Mouse (Mus musculus) layer of hippocampus, adult 2 months (tissue): ENCODE measurements around the gene Nudcd3. TPM values are rescaled to one million over a fixed set of nuclear protein-coding genes. Genes with fewer than 3 reads are reported as not detected.

Experiments
- DNase-seq, 2 experiments: peaks; one replicate each; pipeline ENCODE4 v3.0.0; 2022; ENCODE audit warnings: low spot score in 2 of 2
- H3K27ac ChIP-seq: fragments of 200-600 bp; 2 replicates; pipeline ENCODE4 v1.8.1; 2022
- H3K4me3 ChIP-seq: fragments of 200-600 bp; 2 replicates; pipeline ENCODE4 v1.8.1; 2022; ENCODE audit warnings: mild to moderate bottlenecking
- CTCF ChIP-seq: fragments of 200-600 bp; conservative IDR thresholded peaks from 2 replicates; pipeline ENCODE4 v1.8.1; 2022; ENCODE audit warnings: antibody characterized with exemption, mild to moderate bottlenecking, moderate library complexity
- long read RNA-seq, 2 experiments: library from polyadenylated mRNA; stranded (forward); transcript quantifications; one replicate each; pipeline ENCODE4 v2.0.0; 2021; ENCODE audit warnings: borderline mapping rate in 2 of 2
- total RNA-seq, 2 experiments: library from RNA; stranded (reverse); gene quantifications; 2 replicates each; pipeline ENCODE4 v1.2.3; 2021

The Nudcd3 gene
- 100 to 1,000 TPM; 117 to 118 TPM for total RNA-seq
- long read RNA-seq, experiment 1, transcript Nudcd3-201 (6 exons, 3,927 nt) = major isoform, 126 of 154 reads
- long read RNA-seq, experiment 1, partial matches to known transcripts = 8 of 154 reads
- long read RNA-seq, experiment 1, other reads (novel, unspliced or antisense) = 20 of 154 reads
- long read RNA-seq, experiment 2, transcript Nudcd3-201 (6 exons, 3,927 nt) = major isoform, 140 of 178 reads
- long read RNA-seq, experiment 2, partial matches to known transcripts = 9 of 178 reads
- long read RNA-seq, experiment 2, other reads (novel, unspliced or antisense) = 28 of 178 reads

DNA sequence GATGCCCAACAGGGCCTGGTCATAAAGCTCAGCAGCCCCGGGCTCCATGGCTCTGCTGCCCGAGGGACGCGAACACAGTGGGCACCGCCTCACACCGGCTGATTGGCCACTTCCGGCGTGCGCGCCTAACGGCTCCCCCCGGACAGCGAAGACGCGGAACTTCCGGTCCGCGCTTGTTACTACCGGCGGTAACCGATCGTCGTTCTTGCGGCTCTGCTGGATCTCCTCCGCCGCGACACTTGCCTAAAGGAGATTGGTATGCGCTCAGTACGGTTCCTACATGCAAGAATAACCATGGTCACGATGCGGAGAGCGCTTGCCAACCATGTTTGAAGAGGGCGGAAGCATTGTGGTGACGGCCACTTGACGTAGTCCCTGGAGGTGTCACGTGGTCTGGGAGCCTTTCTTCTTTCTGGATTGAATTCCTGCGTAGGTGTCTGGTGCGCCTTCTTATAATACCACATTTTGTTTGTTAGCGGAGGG is at the start of gene Nudcd3:
TSS of gene Nudcd3 (minus strand) at position 329 of the 483 bp plus-strand sequence.
- no peak for TF ChIP-seq CTCF
- peak; percentile 84 to 89 for DNase-seq
- H3K4me3 ChIP-seq = peak within 1 kb of the TSS; percentile 99
- peak within 1 kb of the TSS; percentile 99 for H3K27ac ChIP-seq

DNA sequence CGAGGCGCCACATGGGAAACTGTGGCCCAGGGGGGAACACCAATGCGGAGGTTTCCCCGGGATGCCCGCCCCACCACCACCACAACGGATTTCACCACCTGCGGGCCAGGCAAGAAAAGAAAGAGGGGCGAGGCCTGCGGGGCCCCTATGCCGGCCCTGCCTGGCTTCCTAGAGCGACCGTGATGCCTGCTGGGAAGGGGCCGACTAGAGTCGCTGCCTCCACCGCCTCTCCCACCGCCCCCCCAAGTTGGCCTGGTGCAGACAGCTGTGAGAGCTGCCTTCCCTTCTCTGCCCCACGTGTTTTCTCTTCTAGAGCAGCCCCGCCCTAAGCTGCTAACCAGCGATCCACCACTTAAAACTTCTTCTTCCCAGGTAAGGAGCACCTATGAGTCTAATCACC is 44.5 kb upstream of the Nudcd3 start:
- no peak for DNase-seq
- H3K27ac ChIP-seq = no peak overlapping the region
- TF ChIP-seq CTCF = no peak
- H3K4me3 ChIP-seq = no peak overlapping the region

DNA sequence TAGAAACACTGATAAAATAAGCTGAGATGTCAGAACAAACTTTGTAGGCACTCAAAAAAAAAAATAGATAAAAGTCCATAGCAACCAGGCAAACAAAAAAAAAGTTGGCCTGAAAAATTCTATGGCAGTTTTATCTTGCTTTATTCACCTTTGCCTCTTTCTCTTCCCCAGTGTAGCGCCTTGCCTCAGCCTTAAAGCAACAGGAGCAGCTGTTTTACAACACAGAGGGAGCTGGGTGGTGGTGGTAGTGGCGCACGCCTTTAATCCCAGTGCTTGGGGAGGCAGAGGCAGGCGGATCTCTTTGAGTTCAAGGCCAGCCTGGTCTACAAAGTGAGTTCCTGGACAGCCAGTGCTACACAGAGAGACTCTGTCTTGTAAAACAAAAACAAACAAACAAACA is 32.8 kb upstream of the Nudcd3 start:
- no peak for DNase-seq
- no peak overlapping the region for H3K27ac ChIP-seq
- no peak overlapping the region for H3K4me3 ChIP-seq
- no peak for TF ChIP-seq CTCF

DNA sequence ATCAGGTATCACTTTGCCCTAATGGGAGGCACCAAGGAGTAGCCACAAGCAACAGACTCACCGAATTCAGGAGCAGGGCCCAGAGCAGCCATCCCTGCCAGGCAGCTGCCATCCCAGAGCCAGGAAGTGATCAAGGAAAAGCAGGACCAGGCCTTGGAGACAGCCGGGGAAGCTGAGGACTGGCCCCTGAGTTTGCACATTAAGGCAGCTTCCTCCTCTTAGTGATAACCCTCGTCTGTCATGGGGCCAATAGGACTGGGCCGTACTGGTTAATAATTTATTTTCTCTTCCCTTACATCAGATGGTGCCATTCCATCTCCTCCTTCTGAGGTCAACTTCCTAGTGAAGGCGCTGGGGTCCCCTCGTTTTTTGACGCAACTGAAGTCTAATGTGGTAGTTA is 29.8 kb upstream of the Nudcd3 start, which contains the start of gene Npc1l1:
TSS of gene Npc1l1 (minus strand) at position 132 of the 400 bp plus-strand sequence.
- Histone ChIP-seq H3K27ac (no peak within 1 kb of the TSS), H3K4me3 (no peak within 1 kb of the TSS)
- no peak for TF ChIP-seq CTCF
- no peak for DNase-seq

- H3K27ac ChIP-seq = no peak overlapping the region
- no peak overlapping the region for H3K4me3 ChIP-seq
- no peak for TF ChIP-seq CTCF
- peak in 1 of 2 experiments; percentile 19 for DNase-seq
Measured at GRCm38 (mm10) chr11:6224541-6225229, 24.5 kb upstream of the Nudcd3 start.

- no peak for TF ChIP-seq CTCF
- no peak overlapping the region for H3K4me3 ChIP-seq
- H3K27ac ChIP-seq = no peak overlapping the region
- no peak for DNase-seq
Measured at GRCm38 (mm10) chr11:6222187-6222586, 22.0 kb upstream of the Nudcd3 start.

DNA sequence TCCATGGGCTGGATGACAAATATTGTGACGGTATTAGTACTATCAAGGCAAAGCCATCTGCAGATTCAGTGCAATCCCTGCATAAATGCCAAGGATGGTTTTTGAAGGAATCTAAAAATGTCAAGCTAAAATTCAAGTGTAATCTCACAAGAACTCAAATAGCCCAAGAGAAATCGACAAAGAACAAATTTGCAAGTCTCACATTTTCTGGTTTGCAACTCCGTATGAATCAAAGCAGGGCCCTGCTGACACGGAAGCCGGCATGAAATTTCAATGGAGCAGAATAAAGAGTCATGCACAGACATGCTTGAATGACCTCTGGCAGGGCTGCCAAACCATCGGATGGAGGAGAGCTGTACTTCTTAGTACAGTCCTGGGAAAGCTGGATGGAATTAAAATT is 19.8 kb upstream of the Nudcd3 start:
- TF ChIP-seq CTCF = no peak
- DNase-seq = peak in 1 of 2 experiments; percentile 19
- Histone ChIP-seq H3K27ac (no peak overlapping the region), H3K4me3 (no peak overlapping the region)

- Histone ChIP-seq H3K4me3 (no peak overlapping the region), H3K27ac (no peak overlapping the region)
- no peak for TF ChIP-seq CTCF
- no peak for DNase-seq
Measured at GRCm38 (mm10) chr11:6218189-6218896, 18.1 kb upstream of the Nudcd3 start.

GRCm38 (mm10) chr11:6216834-6217233 is 16.6 kb upstream of the Nudcd3 start:
- TF ChIP-seq CTCF = no peak
- Histone ChIP-seq H3K4me3 (no peak overlapping the region), H3K27ac (no peak overlapping the region)
- DNase-seq = no peak

DNA sequence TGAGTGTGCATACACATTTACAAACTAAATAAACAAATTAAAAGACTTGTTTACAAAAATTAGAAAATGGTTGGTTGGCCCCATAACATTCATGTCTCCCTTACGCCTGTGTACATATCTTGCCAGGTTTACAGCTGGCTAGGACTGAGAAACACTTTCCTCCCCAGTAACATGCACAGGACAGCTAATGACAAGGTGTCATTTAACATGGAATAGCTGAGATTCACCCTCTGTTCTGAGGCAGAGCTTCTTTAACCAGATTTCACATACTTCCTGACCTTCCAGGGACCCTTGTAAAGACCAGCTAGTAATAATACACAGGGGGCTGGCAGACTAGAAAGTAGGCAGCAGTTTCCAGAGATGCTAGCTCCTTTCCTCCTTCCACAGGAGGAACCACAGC is 7.9 kb upstream of the Nudcd3 start:
- Histone ChIP-seq H3K4me3 (no peak overlapping the region), H3K27ac (no peak overlapping the region)
- TF ChIP-seq CTCF = no peak
- no peak for DNase-seq

DNA sequence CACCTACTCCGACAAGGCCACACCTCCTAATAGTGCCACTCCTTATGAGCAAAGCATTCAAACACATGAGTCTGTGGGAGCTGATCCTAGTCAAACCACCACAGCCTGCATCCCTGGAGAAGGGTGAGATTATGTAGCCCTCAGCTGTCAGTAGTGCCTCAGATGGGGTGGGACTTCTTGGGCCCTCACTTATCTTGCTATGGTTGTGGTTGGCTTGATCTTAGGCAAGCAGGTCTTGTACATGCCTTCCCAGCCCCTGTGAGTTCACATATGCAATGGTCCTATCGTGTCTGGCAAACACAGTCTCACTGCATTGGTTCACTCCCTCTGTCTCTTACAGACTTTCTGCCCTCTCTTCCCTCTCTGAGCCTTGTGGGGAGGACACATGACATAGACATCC is 6.9 kb upstream of the Nudcd3 start:
- no peak for TF ChIP-seq CTCF
- H3K27ac ChIP-seq = no peak overlapping the region
- DNase-seq = no peak
- no peak overlapping the region for H3K4me3 ChIP-seq

GRCm38 (mm10) chr11:6200570-6200969 is 355 bp upstream of the Nudcd3 start:
- Histone ChIP-seq H3K4me3 (peak overlapping the region; percentile 99), H3K27ac (peak overlapping the region; percentile 99)
- no peak for DNase-seq
- TF ChIP-seq CTCF = no peak

DNA sequence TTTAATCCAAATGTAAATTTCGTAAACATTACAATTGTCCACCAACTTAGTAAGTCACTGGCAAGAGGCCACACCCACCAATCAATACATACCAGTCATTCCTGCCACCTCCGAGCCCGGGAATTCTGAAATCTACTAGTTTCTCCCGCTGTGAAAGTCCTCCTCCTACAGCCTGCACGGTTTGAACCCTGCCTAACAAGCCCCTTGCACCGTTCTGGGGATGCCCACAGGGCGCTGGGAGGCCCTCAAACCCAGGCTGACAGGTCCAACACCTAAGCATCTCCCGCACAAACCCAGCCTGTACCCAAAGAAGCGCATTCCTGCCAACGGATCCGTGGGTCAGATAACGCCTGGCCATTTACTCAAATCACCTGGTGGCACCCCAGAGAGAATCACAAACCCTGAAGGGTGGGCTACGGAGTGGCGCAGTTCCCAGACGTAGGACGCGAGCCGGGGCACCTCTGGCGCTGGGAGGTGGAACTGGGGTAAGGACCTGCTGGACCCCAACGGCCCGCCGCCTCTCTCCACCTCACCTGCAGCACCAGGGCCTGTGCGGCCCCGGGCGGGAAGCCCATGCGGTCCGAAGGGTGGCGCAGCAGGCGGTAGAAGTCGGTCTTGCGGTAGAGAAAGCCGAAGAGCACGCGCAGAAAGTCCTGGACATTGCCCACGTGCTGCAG is 667 bp downstream of the Nudcd3 start, which contains the start of gene A730071L15Rik:
TSS of gene A730071L15Rik (plus strand) at position 620 of the 677 bp plus-strand sequence.
- DNase-seq = no peak
- H3K4me3 ChIP-seq = peak within 1 kb of the TSS; percentile 99
- H3K27ac ChIP-seq = peak within 1 kb of the TSS; percentile 99
- no peak; the same call in 1 of the 2 replicates for TF ChIP-seq CTCF
